Mouse (Mus musculus): ENCODE results near the gene Tma7.

- TF ChIP-seq CTCF (IDR thresholded peaks at IDR 0.05; ENCODE audit: borderline replicate concordance, extremely low read depth, insufficient read depth, insufficient read length) (no peak), POLR2A (IDR thresholded peaks at IDR 0.05; ENCODE audit: borderline replicate concordance, extremely low read depth, insufficient read depth, insufficient read length, poor library complexity, severe bottlenecking) (no peak)
These were observed 50.0 kb downstream of the Tma7 start for GRCm38 (mm10) chr9:109032435-109032834.
